Mouse (Mus musculus): ENCODE data around the gene Tmem102.

The Tmem102 gene

GRCm38 (mm10) chr11:69789431-69789830, 16.0 kb downstream of the Tmem102 start:
- DNase-seq (ENCODE audit: low spot score in 2 of 2): no peak

DNA sequence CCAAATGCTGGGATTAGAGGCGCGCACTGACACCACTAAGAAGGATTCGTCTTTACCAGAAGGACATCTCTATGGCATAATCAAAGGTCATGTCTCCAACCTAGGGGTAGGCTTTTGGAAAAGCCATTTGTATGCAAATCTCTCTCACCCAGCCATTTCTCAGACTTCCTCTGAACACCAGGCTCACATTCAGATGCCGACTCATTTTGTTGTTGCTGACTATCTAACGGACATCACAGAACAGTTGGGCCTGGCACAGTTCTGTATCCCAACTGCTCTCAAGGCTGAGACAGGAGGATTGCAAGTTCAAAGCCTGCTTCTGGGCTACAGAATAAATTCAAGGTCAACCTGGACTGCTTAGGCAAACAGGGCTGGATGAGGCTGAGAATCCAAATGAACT, 18.1 kb downstream of the Tmem102 start:
- no peak for DNase-seq (ENCODE audit: low spot score in 2 of 2)

GRCm38 (mm10) chr11:69784793-69785272, 20.6 kb downstream of the Tmem102 start:
- peak in 1 of 2 experiments; percentile 38 for DNase-seq (ENCODE audit: low spot score in 2 of 2)

DNA sequence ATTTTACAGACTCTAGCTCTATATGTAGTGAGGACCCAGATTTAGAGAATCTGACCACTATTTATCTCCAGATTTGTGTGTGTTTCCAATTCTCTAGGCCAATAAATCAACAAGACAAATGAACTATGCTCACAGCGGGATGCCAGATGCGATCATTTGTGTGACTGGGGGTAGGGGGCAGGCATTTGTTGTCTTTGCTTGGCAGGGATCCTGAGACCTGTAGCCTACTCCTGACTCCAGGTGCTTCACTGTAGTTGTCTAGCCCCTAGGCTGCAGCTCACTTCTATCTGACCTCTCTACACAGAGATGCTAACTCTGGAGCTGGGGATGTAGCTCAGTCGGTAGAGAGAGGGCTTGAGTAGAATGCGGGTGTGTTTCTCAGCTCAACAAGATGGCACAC, 23.6 kb downstream of the Tmem102 start:
- no peak for DNase-seq (ENCODE audit: low spot score in 2 of 2)

- DNase-seq (ENCODE audit: low spot score in 2 of 2): no peak
Measured at GRCm38 (mm10) chr11:69778985-69779384, 26.4 kb downstream of the Tmem102 start.

- DNase-seq (ENCODE audit: low spot score in 2 of 2): no peak
Measured at GRCm38 (mm10) chr11:69778258-69778982, 27.0 kb downstream of the Tmem102 start.

DNA sequence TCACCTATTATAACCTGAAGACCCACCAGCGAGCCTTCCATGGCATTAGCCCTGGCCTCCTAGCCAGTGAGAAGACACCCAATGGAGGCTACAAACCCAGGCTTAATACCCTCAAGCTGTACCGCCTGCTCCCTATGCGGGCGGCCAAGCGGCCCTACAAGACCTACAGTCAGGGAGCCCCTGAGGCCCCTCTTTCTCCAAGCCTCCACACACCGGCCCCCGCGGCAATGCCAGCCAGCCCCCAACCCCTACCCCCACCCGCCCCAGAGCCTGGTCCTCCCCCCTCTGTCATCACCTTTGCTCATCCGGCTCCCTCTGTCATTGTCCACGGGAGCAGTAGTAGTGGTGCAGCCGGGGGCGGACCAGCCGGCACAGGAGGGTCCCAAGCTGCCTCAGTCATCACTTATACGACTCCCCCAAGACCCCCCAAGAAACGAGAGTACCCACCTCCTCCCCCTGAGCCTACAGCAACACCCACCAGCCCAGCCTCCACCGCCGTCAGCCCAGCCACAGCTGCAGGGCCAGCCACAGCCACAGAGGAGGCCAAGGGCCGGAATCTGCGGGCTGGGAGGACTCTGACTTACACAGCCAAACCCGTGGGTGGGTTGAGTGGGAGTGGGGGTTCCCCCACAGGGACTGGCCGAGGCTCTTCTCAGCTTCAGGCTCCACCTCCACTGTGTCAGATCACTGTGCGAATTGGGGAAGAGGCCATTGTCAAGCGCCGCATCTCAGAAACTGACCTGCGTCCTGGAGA, 27.7 kb downstream of the Tmem102 start:
- DNase-seq (ENCODE audit: low spot score in 2 of 2): no peak

DNA sequence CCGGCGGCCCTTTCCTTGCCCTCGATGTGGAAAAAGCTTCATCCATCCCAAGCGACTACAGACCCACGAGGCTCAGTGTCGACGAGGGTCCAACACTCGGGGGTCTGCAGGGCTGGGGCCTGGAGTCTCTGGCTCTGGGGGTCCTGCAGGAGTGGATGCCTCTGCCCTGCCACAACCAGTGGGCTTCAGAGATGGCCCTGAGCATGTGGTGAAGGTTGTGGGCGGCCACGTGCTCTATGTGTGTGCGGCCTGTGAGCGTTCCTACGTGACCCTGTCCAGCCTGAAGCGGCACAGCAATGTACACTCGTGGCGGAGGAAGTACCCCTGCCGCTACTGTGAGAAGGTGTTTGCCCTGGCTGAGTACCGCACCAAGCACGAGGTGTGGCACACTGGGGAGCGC, 28.9 kb downstream of the Tmem102 start:
- DNase-seq (ENCODE audit: low spot score in 2 of 2): no peak

DNA sequence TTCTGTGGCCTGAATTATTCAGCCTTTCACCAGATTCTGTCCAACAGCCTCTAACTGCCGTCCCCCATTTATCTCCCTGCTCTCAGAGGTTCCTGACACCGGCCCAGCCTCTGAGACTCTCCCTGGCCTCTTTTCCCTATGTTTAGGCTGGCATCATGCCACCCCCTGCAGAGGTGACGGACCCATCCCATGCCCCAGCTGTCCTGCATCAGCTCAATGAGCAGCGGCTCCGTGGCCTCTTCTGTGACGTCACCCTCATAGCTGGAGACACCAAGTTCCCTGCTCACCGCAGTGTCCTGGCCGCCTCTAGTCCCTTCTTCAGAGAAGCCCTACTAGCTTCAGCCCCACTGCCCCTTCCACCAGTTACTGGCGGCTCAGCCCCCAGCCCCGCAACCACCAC, 29.7 kb downstream of the Tmem102 start:
- no peak for DNase-seq (ENCODE audit: low spot score in 2 of 2)

- peak; percentile 37 to 45 for DNase-seq (ENCODE audit: low spot score in 2 of 2)
Measured at GRCm38 (mm10) chr11:69774961-69775360, 30.5 kb downstream of the Tmem102 start.

DNA sequence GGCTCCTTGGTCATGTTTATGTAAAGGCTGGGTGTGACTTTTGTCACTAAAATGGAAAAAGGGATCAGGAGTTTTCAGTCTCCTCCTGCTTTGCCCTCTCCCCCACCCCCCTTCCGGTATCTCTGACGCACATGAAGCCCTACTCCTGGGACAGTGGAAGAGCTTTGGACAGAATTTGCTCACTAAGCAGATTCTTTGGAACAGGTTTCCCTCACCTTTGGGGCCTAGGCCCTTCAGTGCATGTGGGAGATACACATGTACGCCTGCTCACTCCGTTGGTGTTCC, 37.9 kb downstream of the Tmem102 start:
- no peak for DNase-seq (ENCODE audit: low spot score in 2 of 2)

GRCm38 (mm10) chr11:69766872-69767624, 38.4 kb downstream of the Tmem102 start:
- DNase-seq (ENCODE audit: low spot score in 2 of 2): no peak

DNA sequence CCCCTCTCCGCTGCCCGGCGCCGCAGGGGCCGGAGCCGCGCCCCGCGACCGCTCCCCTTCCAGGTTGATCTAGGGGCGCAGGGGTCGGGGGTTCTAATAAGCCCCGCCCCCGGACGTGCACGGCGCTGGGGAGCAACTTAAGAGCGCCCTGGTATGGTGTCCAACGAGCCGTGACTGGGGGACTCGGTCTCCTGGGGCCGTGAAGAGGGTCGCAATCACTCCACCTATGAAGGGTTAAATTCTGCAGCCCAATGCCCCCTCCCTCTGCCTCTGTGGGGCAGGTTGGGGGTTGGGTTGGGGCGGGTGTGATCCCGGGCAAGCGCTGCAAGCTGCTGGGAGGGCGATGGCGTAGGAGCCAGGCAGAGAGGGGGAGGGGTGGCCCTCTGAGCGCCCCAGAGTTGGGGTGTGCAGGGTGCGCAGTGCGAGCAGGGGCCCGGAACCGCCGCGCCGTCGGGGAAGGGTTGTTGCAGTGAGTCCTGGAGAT, 39.3 kb downstream of the Tmem102 start:
- peak; percentile 71 to 77 for DNase-seq (ENCODE audit: low spot score in 2 of 2)

- DNase-seq (ENCODE audit: low spot score in 2 of 2): peak; percentile 45 to 50
Measured at GRCm38 (mm10) chr11:69765221-69766125, 40.0 kb downstream of the Tmem102 start, which contains the start of gene Zbtb4. Gene Zbtb4 (plus strand): TSS chr11:69765912.

DNA sequence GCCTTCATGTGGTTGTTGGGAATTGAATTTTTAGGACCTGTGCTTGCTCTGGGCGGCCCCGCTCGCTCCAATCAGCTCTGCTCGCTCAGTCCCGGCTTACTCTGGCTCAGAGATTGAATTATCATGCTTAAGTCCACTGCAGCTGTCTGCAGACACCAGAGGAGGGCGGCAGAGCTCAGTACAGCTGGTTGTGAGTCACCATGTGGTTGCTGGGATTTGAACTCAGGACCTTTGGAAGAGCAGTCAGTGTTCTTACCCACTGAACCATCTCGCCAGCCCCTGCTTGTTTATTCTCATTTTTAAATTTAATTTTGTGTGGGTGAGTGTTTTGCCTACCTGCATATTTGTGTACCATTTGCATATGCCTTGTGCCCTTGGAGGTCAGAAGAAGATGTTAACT, 41.9 kb downstream of the Tmem102 start:
- no peak for DNase-seq (ENCODE audit: low spot score in 2 of 2)

DNA sequence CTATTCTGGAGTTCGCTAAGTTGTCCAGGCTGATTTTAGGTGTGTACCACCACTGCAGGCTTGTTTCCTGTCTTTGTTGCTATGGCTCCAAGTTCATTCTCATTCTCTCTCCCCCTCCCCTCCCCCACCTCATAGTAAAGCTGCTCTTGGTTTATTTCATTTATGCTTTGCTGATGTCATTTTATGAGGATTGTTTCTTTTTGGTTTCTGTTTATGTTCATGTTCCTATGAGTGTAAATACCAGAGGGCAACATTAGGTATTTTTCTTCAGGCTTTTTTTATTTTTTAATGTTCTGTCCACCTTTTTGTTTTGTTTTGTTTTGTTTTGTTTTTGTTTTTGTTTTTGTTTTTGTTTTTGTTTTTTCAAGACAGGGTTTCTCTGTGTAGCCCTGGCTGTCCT, 43.6 kb downstream of the Tmem102 start, which contains the start of gene Slc35g3:
TSS of gene Slc35g3 (minus strand) at position 101 of the 400 bp plus-strand sequence.
- DNase-seq (ENCODE audit: low spot score in 2 of 2): no peak

DNA sequence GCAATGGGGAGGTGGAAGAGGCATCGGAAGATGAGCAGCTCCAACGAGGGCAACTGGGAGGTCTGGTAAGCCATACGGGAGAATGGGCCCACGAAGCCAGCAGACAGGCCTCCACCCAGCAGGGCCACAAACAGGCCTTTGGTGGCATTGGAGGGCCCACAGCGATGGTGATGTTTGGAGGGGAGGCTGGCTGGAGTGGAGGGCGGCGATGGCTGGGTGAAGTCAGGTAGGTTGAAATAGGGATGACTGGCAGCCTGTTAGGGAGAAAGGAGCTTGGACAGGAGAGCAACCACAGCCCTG, 44.6 kb downstream of the Tmem102 start:
- DNase-seq (ENCODE audit: low spot score in 2 of 2): no peak

- DNase-seq (ENCODE audit: low spot score in 2 of 2): no peak
Measured at GRCm38 (mm10) chr11:69760160-69760900, 45.1 kb downstream of the Tmem102 start.

DNA sequence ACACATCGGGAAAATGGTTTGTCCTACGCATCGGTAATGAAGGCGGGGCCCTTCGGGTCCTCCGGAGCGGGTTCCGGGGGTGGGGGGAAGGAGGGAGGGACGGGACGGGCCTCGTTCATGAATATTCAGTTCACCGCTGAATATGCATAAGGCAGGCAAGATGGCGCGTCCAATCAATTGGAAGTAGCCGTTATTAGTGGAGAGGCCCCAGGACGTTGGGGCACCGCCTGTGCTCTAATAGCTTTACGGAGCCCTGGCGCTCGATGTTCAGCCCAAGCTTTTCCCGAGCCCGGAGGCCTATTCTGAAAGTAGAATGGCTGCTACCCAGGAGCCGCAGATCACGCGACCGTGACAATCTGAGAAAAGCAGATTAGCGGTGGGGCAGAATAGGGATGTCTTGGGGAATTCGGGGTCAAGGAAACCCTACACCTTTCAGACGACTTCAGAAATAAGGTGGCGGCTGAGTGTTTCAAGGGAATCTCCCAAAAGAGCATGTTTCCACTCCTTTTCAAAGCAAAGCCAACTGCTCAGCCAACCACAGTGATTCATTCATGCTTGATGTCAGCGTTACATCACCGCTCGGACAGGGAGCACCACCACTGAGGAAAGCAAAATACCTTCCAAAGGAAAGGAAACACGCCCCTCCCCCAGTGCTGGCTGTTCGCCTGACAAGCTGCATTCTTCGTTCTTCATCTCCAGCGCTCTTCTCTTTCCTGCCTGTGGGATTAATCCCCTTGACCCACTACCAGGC, 46.3 kb downstream of the Tmem102 start:
- peak; percentile 90 to 92 for DNase-seq (ENCODE audit: low spot score in 2 of 2)

GRCm38 (mm10) chr11:69758478-69758970, 46.9 kb downstream of the Tmem102 start, which contains the start of gene Polr2a:
Gene Polr2a (minus strand): TSS chr11:69758637.
- peak; percentile 96 to 97 for DNase-seq (ENCODE audit: low spot score in 2 of 2)

Measured in spleen, postnatal 36 days (tissue).